Mouse (Mus musculus) bone marrow macrophage, adult 2 months (primary cell): Measurements from ENCODE around the gene Shb.

Experiments used
- CTCF ChIP-seq: IDR thresholded peaks from 2 replicates; pipeline ENCODE4 v1.5.1; 2012; ENCODE audit warnings: low read depth, mild to moderate bottlenecking, low read length, moderate library complexity
- POLR2A ChIP-seq: IDR thresholded peaks from 2 replicates; pipeline ENCODE4 v1.6.1; 2012; ENCODE audit warnings: mild to moderate bottlenecking, low read depth, low read length, borderline replicate concordance

- TF ChIP-seq CTCF (no peak), POLR2A (no peak)
Measured at GRCm38 (mm10) chr4:45474832-45475231, 57.4 kb downstream of the Shb start.
